Mouse (Mus musculus) liver, embryonic 15.5 days (tissue): ENCODE results near the gene Cldn4. TPM values are rescaled to one million over a fixed set of nuclear protein-coding genes. Genes with fewer than 3 reads are reported as not detected.
"Not testable (repeated sequence)": the region's sequence is repeated elsewhere in the genome, so short reads cannot be mapped to it uniquely, and the experiment has no call there.

Source experiments
- ATAC-seq: fragments of 200-750 bp; cut with Nextera tagmentation; 2 replicates; pipeline ENCODE4 v1.8.0; 2017; ENCODE audit warnings: moderate number of reproducible peaks, mild to moderate bottlenecking, moderate library complexity; ENCODE audit not compliant: insufficient read depth
- H3K27ac ChIP-seq: fragments of 300-500 bp; sonication (generic); replicated peaks from 2 replicates; pipeline ENCODE4 v1.5.1; 2015; ENCODE audit warnings: mild to moderate bottlenecking, inconsistent platforms
- H3K27me3 ChIP-seq: fragments of 300-500 bp; sonication (generic); 2 replicates; pipeline ENCODE4 v1.6.1; 2015; ENCODE audit warnings: mild to moderate bottlenecking, inconsistent platforms
- H3K36me3 ChIP-seq: fragments of 300-500 bp; sonication (generic); replicated peaks from 2 replicates; pipeline ENCODE4 v1.6.1; 2015; ENCODE audit warnings: moderate library complexity, mild to moderate bottlenecking, inconsistent platforms
- H3K4me1 ChIP-seq: fragments of 300-500 bp; sonication (generic); replicated peaks from 2 replicates; pipeline ENCODE4 v1.6.1; 2015; ENCODE audit warnings: inconsistent platforms
- H3K4me2 ChIP-seq: fragments of 300-500 bp; sonication (generic); 2 replicates; pipeline ENCODE4 v1.6.1; 2015; ENCODE audit warnings: moderate library complexity, mild to moderate bottlenecking, inconsistent platforms
- H3K4me3 ChIP-seq: fragments of 300-500 bp; sonication (generic); replicated peaks from 2 replicates; pipeline ENCODE4 v1.5.1; 2015; ENCODE audit warnings: mild to moderate bottlenecking, inconsistent platforms
- H3K9ac ChIP-seq: fragments of 300-500 bp; sonication (generic); 2 replicates; pipeline ENCODE4 v1.6.1; 2015; ENCODE audit warnings: moderate library complexity, mild to moderate bottlenecking, inconsistent platforms
- H3K9me3 ChIP-seq: fragments of 300-500 bp; sonication (generic); replicated peaks from 2 replicates; pipeline ENCODE4 v1.6.1; 2016; ENCODE audit warnings: inconsistent platforms
- WGBS: fragments of 180-500 bp; shearing (Covaris S2); methylation state at CpG from one replicate; pipeline ENCODE4 v1.1.7; 2015; ENCODE audit warnings: mixed read lengths; ENCODE audit not compliant: insufficient replicate concordance; 5-methylcytosine and 5-hydroxymethylcytosine counted together
- polyA plus RNA-seq: library from polyadenylated mRNA; unstranded; fragments of >200 nt; fragmentation: Nextera tagmentation; extraction: Ambion mirVana; gene quantifications from 2 replicates; pipeline ENCODE4 v1.2.1, GENCODE M21; 2015

The Cldn4 gene
- polyA plus RNA-seq, 1 experiment from 2014 or later = 0.18 TPM

DNA sequence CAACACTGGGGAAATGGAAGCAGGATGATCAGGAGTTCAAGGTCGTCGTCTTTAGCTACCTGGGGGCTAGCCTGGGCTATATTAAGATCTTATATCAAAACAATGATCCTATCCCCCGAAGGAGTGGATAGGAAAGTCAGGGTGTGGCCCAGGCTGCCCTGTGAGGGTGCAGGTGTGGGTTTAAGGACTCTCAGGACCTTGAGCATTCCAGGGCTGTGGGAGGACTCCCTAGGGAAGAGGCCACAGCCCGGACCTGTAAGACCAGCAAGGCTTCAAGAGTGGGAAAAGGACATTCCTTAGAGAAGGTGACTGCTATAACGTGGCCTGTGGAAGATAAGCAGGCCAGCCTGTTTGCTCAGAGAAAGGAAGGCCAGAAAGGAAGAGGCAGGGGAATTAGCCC is 2.6 kb downstream of the Cldn4 start:
- Histone ChIP-seq H3K4me3 (no peak overlapping the region), H3K36me3 (no peaks in the 10 kb centered on the region), H3K27me3 (peaks cover 27% of the 10 kb centered on the region), H3K9me3 (no peaks in the 10 kb centered on the region), H3K27ac (no peak overlapping the region), H3K9ac (no peak overlapping the region), H3K4me1 (peaks cover 34% of the 10 kb centered on the region), H3K4me2 (no peak overlapping the region)
- ATAC-seq = no peak
- WGBS = 33% methylated on average over 5 of the region's 5 CpGs

DNA sequence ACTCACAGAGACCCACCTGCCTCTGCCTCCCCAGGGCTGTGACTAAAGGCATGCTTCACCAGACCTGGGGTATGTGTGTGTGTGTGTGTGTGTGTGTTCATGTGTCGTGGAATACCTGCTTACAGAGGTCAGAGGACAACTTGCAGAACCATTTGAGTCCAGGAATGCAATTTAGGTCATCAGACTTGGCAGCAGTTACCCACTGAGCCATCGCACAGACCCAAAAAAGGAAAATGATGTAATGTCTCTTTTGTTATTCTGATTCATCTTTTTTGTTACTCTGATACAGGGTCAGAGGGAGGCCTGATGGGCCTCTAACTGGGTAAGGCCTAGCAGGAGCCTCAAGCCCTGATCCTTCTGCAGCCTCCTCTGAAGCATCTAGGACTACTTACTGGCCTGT is 4.0 kb downstream of the Cldn4 start:
- 68% methylated on average over 2 of the region's 2 CpGs for WGBS
- ATAC-seq = no peak
- Histone ChIP-seq H3K9me3 (no peaks in the 10 kb centered on the region), H3K4me1 (peaks cover 34% of the 10 kb centered on the region), H3K27ac (no peak overlapping the region), H3K4me3 (no peak overlapping the region), H3K36me3 (no peaks in the 10 kb centered on the region), H3K27me3 (peaks cover 24% of the 10 kb centered on the region), H3K4me2 (no peak overlapping the region), H3K9ac (no peak overlapping the region)

DNA sequence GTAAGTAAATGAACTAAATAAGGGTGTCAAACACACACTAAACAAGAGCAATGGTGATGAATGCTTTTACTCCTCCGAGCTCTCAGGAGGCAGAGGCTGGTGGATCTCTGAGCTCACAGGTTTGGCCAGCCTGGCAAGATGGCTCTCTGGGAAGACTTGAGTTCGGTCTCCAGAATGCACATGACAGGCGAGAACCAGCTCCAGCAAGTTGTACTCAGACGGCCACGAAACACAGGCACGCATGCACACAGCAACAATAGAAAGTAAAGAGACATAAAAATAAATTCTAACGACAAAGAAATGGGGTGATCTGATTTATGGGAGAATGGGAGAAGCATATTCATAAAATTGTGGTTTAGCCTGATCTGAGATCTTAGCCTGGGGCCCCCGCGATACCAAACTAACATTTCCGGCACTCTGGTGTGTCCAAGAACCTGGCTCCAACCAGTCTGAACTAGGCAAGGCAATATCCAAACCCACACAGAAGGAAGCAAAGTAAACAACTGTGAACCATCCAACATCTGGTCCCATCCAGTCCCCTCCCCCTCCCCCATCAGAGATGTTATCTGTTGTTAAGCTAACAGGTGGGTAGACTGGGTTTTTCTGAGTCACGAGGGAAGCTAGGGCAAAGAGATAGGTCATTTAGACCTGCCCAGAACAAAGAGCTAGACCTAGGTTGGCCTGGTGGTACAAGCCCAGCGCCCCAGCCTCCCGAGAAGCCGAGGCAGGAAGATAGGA is 5.1 kb downstream of the Cldn4 start:
- Histone ChIP-seq H3K9me3 (no peaks in the 10 kb centered on the region), H3K4me2 (no peak overlapping the region), H3K27me3 (peaks cover 18% of the 10 kb centered on the region), H3K9ac (no peak overlapping the region), H3K4me3 (no peak overlapping the region), H3K4me1 (peaks cover 25% of the 10 kb centered on the region), H3K27ac (0 out of 2 replicates have a peak overlapping the region, but pooled peaks have one; percentile 14), H3K36me3 (no peaks in the 10 kb centered on the region)
- WGBS = 65% methylated on average over 14 of the region's 14 CpGs
- ATAC-seq = peak; percentile 56

DNA sequence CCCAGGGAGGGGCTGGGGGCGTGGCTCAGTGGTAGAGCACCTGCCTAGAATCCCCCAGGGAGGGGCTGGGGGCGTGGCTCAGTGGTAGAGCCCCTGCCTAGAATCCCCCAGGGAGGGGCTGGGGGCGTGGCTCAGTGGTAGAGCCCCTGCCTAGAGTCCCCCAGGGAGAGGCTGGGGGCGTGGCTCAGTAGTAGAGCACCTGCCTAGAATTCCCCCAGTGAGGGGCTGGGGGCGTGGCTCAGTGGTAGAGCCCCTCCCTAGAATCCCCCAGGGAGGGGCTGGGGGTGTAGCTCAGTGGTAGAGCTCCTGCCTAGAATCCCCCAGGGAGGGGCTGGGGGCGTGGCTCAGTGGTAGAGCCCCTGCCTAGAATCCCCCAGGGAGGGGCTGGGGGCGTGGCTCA is 7.2 kb downstream of the Cldn4 start:
- ATAC-seq, H3K4me2 ChIP-seq, H3K4me3 ChIP-seq, H3K36me3 ChIP-seq, H3K27me3 ChIP-seq, H3K9ac ChIP-seq, H3K9me3 ChIP-seq, H3K27ac ChIP-seq: not testable (repeated sequence)
- peaks cover 13% of the 10 kb centered on the region; the same call in 1 of the 2 replicates for H3K4me1 ChIP-seq
- WGBS = 57% methylated on average over 4 of the region's 7 CpGs

DNA sequence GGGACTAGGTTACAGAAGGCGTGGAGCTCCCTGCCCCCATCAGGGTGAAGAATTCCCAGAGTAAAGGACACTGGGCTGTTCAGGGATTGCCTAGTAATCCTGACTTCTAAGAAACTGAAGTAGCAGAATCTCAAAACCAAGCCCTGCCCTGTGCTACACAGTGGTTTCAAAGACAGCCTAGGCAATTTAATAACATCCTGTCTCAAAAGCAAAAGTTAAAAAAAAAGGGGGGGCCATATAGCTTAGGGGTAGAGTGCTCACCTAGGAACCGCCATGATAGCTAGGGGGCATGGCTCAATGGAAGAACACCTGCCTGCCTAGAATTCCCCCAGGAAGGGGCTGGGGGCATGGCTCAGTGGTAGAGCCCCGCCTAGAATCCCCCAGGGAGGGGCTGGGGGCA is 7.7 kb downstream of the Cldn4 start:
- Histone ChIP-seq H3K9ac (no peak overlapping the region), H3K9me3 (no peaks in the 10 kb centered on the region), H3K4me3 (no peak overlapping the region), H3K36me3 (peaks cover 11% of the 10 kb centered on the region; the same call in 1 of the 2 replicates), H3K27ac (no peak overlapping the region), H3K4me1 (peaks cover 16% of the 10 kb centered on the region), H3K27me3 (no peaks in the 10 kb centered on the region), H3K4me2 (no peak overlapping the region)
- WGBS = 70% methylated on average over 3 of the region's 3 CpGs
- ATAC-seq = no peak

DNA sequence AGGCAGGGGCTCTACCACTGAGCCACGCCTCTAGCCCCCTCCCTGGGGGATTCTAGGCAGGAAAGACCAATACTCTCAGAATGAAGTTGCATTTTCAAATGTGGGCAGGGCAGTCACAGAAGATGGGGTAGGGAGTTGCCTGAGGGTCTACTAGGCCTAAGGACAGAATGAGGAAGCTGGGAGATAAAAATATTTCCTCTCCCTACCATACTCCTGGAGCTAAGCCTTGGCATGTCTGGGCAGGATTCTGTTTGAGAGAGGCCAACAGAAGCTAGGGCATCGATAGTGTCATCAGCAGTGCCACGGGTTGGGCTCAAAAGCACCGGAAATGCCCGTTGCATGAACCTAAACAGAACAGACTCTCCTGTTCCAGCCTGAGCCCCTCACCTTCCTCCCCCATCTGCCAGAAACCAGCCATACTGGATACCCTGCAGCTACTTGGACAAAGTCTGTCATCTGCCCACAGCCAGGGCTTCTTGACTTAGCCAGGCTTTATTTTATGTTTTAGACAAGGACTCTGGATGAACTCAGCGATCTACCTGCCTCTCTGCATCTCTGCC is 10.0 kb downstream of the Cldn4 start:
- WGBS = 69% methylated on average over 6 of the region's 6 CpGs
- ATAC-seq = no peak
- H3K4me1 ChIP-seq = peaks cover 28% of the 10 kb centered on the region
- no peaks in the 10 kb centered on the region for H3K27me3 ChIP-seq
- H3K4me3 ChIP-seq = no peak overlapping the region
- no peak overlapping the region for H3K27ac ChIP-seq
- peaks cover 19% of the 10 kb centered on the region for H3K36me3 ChIP-seq
- H3K9ac ChIP-seq = no peak overlapping the region
- H3K9me3 ChIP-seq = no peaks in the 10 kb centered on the region
- no peak overlapping the region for H3K4me2 ChIP-seq

DNA sequence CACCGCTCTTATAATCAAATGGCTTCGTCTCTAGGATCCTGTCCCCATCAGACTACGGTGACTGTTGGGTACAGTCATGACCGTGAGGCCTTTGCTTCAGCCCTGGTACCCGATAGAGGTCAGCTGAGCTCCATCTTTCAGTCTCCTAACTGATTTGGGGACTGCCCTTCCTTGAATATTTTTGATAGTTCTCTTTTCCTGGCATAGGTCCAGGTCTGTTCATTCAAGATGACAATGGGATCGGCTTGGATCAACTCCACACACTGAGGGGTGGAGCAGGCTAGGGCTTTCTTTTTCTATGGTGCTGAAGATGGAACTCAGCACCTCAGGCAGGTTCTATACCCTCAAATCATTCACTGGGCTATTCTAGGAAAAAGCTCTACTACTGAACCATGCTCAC is 10.7 kb downstream of the Cldn4 start:
- no peaks in the 10 kb centered on the region for H3K27me3 ChIP-seq
- no peak overlapping the region for H3K9ac ChIP-seq
- peaks cover 19% of the 10 kb centered on the region for H3K36me3 ChIP-seq
- 80% methylated on average over 6 of the region's 6 CpGs for WGBS
- peaks cover 31% of the 10 kb centered on the region for H3K4me1 ChIP-seq
- H3K9me3 ChIP-seq = no peaks in the 10 kb centered on the region
- no peak overlapping the region for H3K4me3 ChIP-seq
- no peak overlapping the region for H3K4me2 ChIP-seq
- no peak for ATAC-seq
- no peak overlapping the region for H3K27ac ChIP-seq

DNA sequence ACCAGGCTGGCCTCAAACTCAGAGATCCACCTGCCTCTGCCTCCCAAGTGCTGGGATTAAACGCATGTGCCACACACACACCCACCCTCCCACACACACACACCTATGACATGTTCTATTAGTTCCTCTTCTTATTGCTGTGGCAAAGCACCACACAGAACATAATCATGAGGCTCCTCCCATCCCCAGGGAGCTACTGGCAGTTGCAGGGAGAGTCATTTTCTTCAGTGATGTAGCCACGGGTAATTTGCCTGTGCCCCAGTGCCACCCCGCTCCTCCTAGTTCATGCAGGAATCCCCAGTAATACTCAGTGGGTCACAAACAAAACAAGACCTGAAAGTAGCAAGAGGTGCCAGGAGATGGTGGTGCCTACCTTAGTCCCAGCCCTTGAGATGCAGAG is 12.1 kb downstream of the Cldn4 start:
- 76% methylated on average over 3 of the region's 3 CpGs for WGBS
- no peak overlapping the region for H3K27ac ChIP-seq
- peaks cover 5% of the 10 kb centered on the region for H3K27me3 ChIP-seq
- no peak overlapping the region for H3K4me2 ChIP-seq
- H3K4me3 ChIP-seq = no peak overlapping the region
- H3K36me3 ChIP-seq = peaks cover 19% of the 10 kb centered on the region
- no peak overlapping the region for H3K9ac ChIP-seq
- no peak for ATAC-seq
- no peaks in the 10 kb centered on the region for H3K9me3 ChIP-seq
- peaks cover 31% of the 10 kb centered on the region for H3K4me1 ChIP-seq

GRCm38 (mm10) chr5:134933686-134934085 is 13.0 kb downstream of the Cldn4 start:
- H3K27me3 ChIP-seq = peaks cover 15% of the 10 kb centered on the region
- H3K27ac ChIP-seq = 0 out of 2 replicates have a peak overlapping the region, but pooled peaks have one; percentile 98
- not testable (repeated sequence) for ATAC-seq, H3K9ac ChIP-seq, H3K9me3 ChIP-seq
- H3K36me3 ChIP-seq = peaks cover 19% of the 10 kb centered on the region
- peaks cover 31% of the 10 kb centered on the region for H3K4me1 ChIP-seq
- H3K4me3 ChIP-seq = peak overlapping the region; percentile 89
- WGBS = 73% methylated on average over 5 of the region's 5 CpGs
- H3K4me2 ChIP-seq = peak overlapping the region; percentile 91

DNA sequence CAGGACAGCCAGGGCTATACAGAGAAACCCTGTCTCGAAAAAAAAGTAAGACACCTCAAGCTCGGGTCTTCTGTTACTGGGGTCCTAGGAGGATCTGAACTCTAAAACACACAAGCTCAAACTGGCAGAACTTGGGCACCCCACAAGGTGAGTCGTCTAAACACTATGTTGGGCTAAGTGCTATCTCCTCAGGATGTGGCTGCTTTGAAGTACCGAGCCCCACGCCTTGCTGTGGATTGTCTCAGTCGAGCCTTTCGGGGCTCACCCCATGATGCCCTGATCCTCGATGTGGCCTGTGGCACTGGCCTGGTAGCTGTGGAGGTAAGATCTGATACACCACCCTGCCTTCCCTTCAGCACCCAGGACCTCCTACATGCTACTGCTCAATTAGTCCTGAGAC is 13.5 kb downstream of the Cldn4 start:
- H3K4me1 ChIP-seq = peaks cover 31% of the 10 kb centered on the region
- peaks cover 19% of the 10 kb centered on the region for H3K36me3 ChIP-seq
- no peaks in the 10 kb centered on the region for H3K9me3 ChIP-seq
- H3K9ac ChIP-seq = peak overlapping the region; percentile 80
- peaks cover 15% of the 10 kb centered on the region for H3K27me3 ChIP-seq
- H3K4me2 ChIP-seq = peak overlapping the region; percentile 91
- peak overlapping the region; percentile 89 for H3K4me3 ChIP-seq
- ATAC-seq = no peak
- 78% methylated on average over 8 of the region's 8 CpGs for WGBS
- H3K27ac ChIP-seq = peak overlapping the region; percentile 98

- ATAC-seq = peak; percentile 36
- Histone ChIP-seq H3K4me3 (peak overlapping the region; percentile 89), H3K27ac (peak overlapping the region; percentile 98), H3K9me3 (no peaks in the 10 kb centered on the region), H3K27me3 (peaks cover 15% of the 10 kb centered on the region), H3K36me3 (peaks cover 19% of the 10 kb centered on the region), H3K9ac (peak overlapping the region; percentile 80), H3K4me1 (peaks cover 31% of the 10 kb centered on the region), H3K4me2 (peak overlapping the region; percentile 91)
- 36% methylated on average over 9 of the region's 9 CpGs for WGBS
Observed at GRCm38 (mm10) chr5:134932903-134933276, 13.8 kb downstream of the Cldn4 start.
